Mouse (Mus musculus) kidney, adult 18-20 months (tissue): Measurements from ENCODE around the gene Adm2.

Source experiments
- DNase-seq: peaks from one replicate; pipeline ENCODE4 v3.0.0; 2021

Adm2 gene

DNA sequence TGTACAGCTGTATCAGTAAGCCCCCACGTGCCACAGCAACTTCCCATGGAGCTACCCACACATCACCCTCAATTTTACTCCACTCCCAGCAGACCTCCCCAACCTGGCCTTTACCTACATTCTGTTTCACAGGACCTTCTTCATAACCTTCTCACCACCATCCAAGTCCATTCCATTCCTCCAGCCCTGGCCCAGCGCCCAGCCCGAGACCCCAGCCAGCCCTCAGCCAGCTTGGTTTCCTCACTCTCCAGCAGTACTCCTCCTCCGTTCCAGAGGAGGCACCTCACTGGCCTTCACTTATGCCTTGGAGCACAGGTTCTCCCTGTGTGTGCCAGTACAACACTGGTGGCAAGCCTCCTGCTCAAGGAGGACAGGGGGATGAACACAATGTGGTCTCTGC, 9.2 kb upstream of the Adm2 start:
- DNase-seq = no peak

DNA sequence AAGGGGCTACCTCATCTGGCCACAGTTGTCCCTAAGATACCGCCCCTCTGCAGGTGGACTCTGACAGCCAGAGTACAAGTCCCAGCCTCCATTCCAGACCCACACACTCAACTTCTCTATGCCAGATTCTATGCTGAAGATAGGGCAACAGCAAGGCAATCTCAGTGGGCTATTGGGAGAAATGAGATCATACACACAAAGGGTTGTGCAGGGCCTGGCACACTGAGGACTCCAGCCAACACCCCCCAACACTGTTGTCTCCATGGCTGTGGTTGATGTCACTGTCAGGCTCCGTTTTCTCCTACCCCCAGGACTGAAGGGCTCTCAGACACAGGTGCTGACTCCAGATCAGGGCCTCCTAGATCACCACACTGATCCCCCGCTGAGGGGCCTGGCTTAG, 8.4 kb upstream of the Adm2 start:
- DNase-seq = no peak

DNA sequence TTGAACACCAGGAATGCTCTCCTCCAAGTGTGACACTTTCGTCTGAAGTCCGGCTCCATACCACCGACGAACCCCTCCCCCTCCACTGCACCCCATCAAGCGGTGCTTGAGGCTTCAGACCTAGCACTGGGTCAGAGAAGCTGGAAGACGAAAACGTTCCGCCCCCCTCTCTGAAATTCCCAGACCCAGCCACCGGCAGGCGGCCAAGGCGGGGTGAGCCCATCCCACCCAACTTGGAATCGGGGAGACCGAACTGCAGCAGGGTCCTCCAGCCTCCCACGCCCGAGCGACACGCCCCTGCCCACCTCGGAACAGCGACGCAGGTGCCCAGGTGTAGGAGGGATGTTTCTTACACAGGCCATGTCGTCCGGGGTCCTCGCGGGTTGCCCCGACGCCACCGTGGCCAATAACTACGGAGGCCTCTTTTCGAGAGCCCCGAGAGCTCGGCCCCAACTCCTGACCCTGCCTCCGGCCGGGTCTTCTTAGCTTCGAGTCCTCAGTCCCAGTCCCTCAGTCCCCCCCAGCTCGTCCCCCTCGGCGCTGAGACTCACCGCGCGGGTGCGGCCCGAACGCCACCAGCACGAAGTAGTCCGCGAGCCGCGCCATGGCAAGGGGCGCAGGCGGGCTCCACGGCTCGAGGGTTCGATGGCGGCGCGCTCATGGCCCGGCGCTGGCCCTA, 7.9 kb upstream of the Adm2 start:
- peak; percentile 22 for DNase-seq

DNA sequence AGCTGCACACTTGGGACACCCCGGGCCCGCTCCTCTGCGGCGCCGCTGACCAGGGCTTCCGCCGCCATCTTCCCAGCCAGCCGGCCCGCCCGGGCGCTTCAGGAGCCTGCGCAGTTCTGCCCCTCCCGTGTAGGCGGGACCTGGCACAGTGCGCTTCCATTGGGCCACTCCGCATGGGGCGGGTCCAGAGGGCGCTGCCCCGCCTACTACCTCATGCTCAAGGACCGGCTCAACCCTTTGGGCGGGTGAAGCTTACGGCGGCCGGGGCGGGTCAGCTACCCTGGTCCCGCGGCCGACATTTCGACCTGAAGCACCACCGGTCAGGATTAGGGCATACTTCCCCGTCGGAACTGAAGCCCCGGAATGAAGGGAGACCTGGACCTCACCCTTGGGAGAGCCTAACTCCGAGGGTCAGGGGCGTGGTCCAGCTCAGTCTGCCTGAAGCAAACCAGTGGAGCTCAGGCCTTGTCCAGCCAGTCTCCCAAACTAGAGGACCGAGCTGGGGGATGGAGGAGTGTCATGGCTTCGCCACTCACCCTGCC, 7.3 kb upstream of the Adm2 start, which contains the start of gene Sbf1:
Gene Sbf1, minus strand, starts transcription at position 122 of the 542 bp plus-strand sequence.
- DNase-seq = peak; percentile 99

DNA sequence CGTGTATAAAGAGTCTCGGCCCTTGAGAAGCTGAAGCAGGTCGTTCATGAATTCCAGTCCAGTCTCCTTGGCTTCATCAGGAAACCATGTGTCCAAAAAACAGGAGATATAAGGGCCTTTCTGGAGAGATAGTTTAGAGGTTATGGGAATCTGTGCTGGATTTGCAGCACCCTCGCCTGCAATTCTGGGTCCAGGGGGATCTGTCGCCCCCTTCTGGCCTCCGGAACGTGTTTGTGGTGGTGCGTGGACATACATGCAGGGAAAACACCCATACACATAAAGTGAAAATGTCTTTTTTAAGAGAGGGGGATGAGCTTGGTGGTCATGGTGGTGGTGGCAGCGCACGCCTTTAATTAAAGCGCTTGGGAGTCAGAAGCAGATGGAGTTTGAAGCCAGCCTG, 6.4 kb upstream of the Adm2 start:
- DNase-seq = peak; percentile 23

GRCm38 (mm10) chr15:89321264-89321663, 1.3 kb upstream of the Adm2 start:
- no peak for DNase-seq

- no peak for DNase-seq
Measured at GRCm38 (mm10) chr15:89323656-89324055, 1.1 kb downstream of the Adm2 start.

- peak; percentile 76 for DNase-seq
Measured at GRCm38 (mm10) chr15:89326441-89326840, 3.9 kb downstream of the Adm2 start.

DNA sequence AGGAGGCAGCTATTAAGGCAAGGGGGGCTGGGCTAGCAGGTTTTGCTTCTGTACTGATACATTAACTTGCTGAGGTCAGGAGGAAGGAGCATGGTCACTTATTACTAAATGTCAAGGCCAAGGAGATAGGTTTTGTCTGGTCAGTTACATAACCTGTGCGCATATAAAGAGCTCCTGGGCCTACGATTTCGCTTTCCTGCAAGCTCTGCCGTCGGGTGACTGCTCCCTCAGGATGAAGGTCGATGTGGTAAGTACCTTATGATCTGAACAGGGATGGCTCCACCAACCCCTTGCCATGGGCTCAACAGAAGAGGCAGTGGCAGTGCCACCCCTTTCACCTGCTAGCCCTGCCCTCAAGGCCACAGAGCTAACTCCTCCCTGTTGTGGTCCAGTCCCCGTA, 11.8 kb downstream of the Adm2 start, which contains the start of gene Miox:
Gene Miox, plus strand, starts transcription at position 128 of the 400 bp plus-strand sequence.
- DNase-seq = peak; percentile 88

- peak; percentile 35 for DNase-seq
Measured at GRCm38 (mm10) chr15:89334774-89335537, 12.4 kb downstream of the Adm2 start.

DNA sequence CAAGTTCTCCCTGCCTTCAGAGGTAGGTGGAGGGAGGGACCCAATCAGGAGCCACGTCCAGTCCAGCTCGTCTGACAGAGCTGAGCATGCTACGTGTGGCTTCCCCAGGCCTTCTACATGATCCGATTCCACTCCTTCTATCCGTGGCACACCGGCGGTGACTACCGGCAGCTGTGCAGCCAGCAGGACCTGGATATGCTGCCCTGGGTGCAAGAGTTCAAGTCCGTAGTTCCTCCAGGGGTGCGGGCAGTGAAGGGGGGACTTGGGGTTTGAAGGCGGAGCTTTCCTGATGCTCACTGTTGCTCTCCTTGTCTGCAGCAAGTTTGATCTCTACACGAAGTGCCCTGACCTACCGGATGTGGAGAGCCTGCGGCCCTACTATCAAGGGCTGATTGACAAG, 13.9 kb downstream of the Adm2 start:
- DNase-seq = peak; percentile 28

DNA sequence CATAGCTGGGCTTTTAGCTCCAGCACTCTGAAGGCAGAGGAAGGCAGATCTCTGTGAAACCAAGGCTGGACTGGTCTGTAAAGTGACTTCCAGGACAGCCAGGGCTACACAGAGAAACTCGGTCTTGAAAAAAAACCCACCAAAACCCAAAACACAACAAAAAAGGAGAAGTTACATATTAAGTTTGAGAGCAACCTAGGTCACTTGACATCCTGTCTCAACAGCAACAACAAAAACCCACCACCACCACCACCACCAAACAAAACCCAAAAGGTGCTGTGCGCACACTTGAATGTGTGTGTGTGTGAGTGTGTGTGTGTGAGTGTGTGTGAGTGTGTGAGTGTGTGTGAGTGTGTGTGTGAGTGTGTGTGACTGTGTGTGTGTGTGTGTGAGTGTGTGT, 17.2 kb downstream of the Adm2 start:
- no peak for DNase-seq

- DNase-seq = no peak
Measured at GRCm38 (mm10) chr15:89340136-89340535, 17.6 kb downstream of the Adm2 start.

DNA sequence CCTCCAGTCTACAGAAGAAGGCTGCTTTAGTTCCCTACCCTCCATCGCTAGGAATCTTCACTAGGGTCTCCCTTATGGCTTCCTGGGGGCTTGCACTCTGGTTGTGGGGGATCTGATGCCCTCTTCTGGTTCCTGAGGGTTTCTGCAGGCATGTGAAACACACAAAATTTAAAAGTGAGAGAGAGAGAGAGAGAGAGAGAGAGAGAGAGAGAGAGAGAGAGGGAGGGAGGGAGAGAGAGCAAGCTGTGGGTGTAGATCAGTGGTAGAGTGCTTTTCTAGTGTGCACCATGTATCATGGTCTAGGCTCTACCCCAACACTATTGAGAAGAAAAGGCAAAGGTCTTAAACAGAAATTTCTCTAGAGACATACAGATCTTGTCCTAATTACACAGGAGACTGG, 19.2 kb downstream of the Adm2 start:
- no peak for DNase-seq

DNA sequence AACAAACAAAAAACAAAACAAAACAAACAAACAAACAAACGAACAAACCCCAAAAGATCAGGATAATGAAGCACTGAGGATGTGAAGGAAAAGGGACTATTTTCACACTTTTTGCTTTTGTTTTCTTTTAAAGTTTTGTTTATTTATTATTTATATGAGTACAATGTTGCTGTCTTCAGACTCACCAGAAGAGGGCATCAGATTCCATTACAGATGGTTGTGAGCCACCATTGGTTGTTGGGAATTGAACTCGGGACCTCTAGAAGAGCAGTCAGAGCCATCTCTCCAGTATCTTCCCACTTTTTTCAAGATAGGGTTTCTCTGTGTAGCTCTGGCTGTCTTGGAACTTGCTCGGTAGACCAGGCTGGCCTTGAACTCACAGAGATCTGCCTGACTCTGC, 20.8 kb downstream of the Adm2 start:
- no peak for DNase-seq

DNA sequence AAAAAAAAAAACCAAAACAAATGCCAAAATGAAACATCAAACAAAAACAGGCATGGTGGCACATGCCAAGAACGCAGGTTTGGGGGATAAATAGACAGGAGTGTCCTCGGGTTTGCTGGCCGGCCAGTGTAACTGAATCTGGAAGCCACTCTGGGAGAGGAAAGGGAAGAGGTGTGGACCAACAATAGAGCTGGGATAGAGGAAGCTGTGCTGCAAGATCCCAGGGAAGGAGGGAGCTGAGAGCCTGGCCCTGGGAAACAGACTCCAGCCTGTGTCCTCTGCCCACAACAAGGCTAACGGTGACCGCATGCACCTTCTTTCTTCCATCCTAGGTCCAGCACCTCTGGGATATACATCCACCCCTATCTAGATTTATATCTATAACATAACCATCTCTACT, 27.9 kb downstream of the Adm2 start:
- DNase-seq = no peak

DNA sequence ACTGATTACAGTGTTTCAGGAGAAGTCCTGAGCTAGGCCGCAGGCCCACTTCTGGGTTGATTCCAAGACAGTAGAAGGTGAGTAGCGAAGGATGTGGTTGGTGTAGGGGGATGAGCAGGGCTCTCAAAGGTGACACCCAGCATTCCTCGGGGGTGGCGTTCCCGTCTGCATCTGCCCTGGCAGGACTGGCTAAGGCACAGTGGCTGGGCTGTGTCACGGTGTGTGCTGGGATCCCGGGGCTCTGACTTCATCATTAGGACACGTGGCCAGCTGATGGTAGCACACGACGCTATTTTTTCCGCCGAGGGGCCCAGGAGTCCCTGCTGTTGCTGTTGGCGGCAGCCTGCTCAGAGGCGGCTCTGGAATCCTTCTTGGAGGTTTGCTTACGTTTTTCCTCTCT, 28.8 kb downstream of the Adm2 start:
- DNase-seq = no peak

GRCm38 (mm10) chr15:89352054-89352453, 29.5 kb downstream of the Adm2 start:
- DNase-seq = no peak

DNA sequence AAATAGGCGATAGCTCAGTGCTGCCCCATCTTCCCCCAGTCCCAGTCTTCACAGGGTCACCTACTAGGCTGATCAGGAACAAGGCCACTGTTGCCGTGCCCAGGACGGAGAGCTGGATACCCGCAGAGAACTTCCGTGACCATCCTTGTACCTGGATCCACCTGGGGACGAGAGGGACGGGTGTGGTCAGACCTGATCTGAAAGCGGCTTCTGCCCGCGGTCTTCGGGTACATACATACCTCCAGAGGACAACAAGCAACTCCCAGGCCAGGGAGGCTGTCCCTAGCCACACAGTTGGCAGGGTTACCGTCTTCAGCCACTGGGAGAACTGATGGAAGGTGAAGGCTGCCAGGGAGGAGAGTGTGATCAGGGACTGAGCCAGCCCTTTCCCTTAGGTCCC, 30.3 kb downstream of the Adm2 start:
- no peak for DNase-seq

DNA sequence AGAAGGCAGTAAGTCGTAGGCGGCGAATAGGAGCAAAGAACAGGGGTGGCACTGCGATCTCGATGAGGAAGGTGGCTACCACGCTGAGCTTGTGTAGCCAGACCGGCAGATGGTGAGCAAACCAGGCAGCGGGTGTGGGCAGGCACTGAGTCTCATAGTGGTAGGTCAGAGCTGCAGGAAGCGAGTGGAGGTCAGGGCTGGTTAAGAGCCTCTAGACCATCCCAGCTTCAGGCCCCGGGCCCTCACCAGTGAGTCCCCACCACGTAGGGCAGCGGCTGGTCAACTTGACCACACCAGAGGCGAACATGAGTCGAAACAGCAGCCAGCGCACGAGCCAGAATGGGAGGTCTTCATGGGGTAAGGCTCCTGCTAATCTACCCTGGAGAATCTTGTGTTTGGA, 31.3 kb downstream of the Adm2 start:
- no peak for DNase-seq

- no peak for DNase-seq
Measured at GRCm38 (mm10) chr15:89354455-89354854, 31.9 kb downstream of the Adm2 start.

DNA sequence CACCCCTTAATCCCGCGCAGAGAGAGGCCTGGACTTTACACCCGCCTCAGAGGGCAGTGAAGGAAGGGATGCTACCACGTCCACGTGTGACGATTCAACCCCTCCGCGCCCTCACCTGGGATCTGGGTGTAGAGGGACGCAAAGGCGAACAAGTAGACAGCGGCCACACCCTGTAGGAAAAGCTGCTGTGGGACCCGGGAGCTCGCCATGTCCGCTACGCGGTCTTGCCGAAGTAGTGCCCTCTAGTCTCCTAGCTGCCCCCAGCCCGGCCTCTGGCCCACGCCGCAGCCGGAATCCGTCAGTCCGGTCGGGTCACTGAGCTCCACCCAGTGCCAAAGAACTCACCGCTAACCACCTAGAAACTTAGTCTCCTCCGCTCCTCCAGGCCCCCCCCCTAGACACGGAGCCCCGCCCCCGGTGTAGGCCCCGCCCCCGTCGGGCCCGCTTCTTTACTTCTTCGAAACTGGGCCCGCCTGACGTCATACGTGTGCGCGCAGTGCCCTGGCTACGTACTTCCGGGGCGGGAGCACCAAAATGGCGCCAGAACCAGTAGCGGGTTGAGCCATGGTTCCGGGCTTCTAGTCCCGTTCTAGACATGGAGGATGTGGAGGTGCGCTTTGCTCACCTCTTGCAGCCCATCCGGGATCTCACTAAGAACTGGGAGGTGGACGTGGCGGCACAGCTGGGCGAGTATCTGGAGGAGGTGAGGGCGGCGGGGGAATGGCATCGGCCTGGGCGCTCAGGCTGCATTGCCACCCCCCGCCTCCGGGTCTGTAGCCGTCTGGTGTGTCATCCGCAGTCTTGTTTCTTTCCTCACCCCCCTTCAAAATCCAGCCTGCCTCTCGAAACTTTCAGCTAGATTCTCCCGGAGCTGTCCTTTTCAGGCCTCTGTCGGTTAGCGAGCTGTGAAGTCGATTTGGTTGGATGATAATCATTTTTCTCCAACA, 33.0 kb downstream of the Adm2 start, which contains the start of the genes Lmf2 and Ncaph2:
Gene Lmf2, minus strand, starts transcription at position 419 of the 947 bp plus-strand sequence.
Gene Ncaph2, plus strand, starts transcription at position 479 of the 947 bp plus-strand sequence.
- peak; percentile 97 for DNase-seq

- DNase-seq = peak; percentile 25
Measured at GRCm38 (mm10) chr15:89356372-89356771, 33.9 kb downstream of the Adm2 start.
